Mouse (Mus musculus) neural tube, embryonic 14.5 days (tissue): Measurements from ENCODE around the gene Zfp385c. TPM values are rescaled to one million over a fixed set of nuclear protein-coding genes. Genes with fewer than 3 reads are reported as not detected.

ENCODE experiments used
- ATAC-seq: fragments of 200-750 bp; cut with Nextera tagmentation; 2 replicates; pipeline ENCODE4 v1.8.0; 2017; ENCODE audit warnings: low read depth, mild to moderate bottlenecking, moderate TSS enrichment, moderate library complexity
- H3K27ac ChIP-seq: fragments of 300-500 bp; sonication (generic); 2 replicates; pipeline ENCODE4 v1.5.1; 2014; ENCODE audit warnings: low read depth, mild to moderate bottlenecking, control low read depth, low read length, moderate library complexity, mixed read lengths
- H3K27me3 ChIP-seq: fragments of 300-500 bp; sonication (generic); 2 replicates; pipeline ENCODE4 v1.6.1; 2014; ENCODE audit warnings: low read length; ENCODE audit not compliant: control insufficient read depth, insufficient read depth
- H3K36me3 ChIP-seq: fragments of 300-500 bp; sonication (generic); 2 replicates; pipeline ENCODE4 v1.6.1; 2014; ENCODE audit warnings: low read length, mixed read lengths; ENCODE audit not compliant: control insufficient read depth, insufficient read depth
- H3K4me1 ChIP-seq: fragments of 300-500 bp; sonication (generic); 2 replicates; pipeline ENCODE4 v1.6.1; 2014; ENCODE audit warnings: low read length; ENCODE audit not compliant: control insufficient read depth, insufficient read depth
- H3K4me2 ChIP-seq: fragments of 300-500 bp; sonication (generic); 2 replicates; pipeline ENCODE4 v1.6.1; 2014; ENCODE audit warnings: mild to moderate bottlenecking, low read depth, low read length, control low read depth
- H3K4me3 ChIP-seq: fragments of 300-500 bp; sonication (generic); 2 replicates; pipeline ENCODE4 v1.5.1; 2014; ENCODE audit warnings: low read depth, low read length, control low read depth, mixed read lengths
- H3K9ac ChIP-seq: fragments of 300-500 bp; sonication (generic); replicated peaks from 2 replicates; pipeline ENCODE4 v1.6.1; 2014; ENCODE audit warnings: low read depth, mild to moderate bottlenecking, control low read depth, low read length, mixed read lengths
- H3K9me3 ChIP-seq: fragments of 300-500 bp; sonication (generic); 2 replicates; pipeline ENCODE4 v1.6.1; 2016; ENCODE audit warnings: low read length; ENCODE audit not compliant: control insufficient read depth
- WGBS: fragments of 180-500 bp; shearing (Covaris S2); extraction: QIAGEN DNeasy Blood & Tissue Kit; methylation state at CpG from one replicate; pipeline ENCODE4 v1.1.7; 2014; 5-methylcytosine and 5-hydroxymethylcytosine counted together
- polyA plus RNA-seq: library from polyadenylated mRNA; unstranded; fragments of >200 nt; fragmentation: Nextera tagmentation; extraction: Ambion mirVana; gene quantifications from 2 replicates; pipeline ENCODE4 v1.2.1, GENCODE M21; 2014

Zfp385c gene
- polyA plus RNA-seq: 0.50 and 0.61 TPM in 2 replicates

DNA sequence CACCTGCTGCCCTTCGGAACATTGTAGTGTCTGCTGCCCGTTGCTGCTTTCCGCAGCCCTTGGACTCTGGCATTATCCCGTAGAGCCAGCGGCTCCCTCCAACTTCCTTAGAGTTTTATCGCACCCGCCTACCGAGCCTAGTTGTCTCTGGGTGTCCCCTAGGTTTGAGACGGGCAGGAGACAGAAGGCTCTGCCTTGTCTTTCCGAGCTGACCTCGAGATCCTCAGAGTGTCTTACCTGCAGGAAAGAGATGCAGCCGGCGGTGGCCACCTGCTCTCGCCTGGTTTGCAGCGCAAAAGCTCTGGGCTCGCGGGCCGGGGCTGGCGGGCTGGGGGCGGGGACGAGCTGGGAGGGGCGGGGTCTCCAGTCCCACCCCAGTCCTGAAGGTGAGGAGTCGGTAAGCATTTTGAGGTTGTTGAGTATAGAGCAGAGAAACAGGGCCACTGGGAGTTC is at the start of gene Zfp385c:
Gene Zfp385c, minus strand, starts transcription at position 292 of the 453 bp plus-strand sequence.
- H3K9ac ChIP-seq: no peak within 1 kb of the TSS
- no peaks in the 10 kb centered on the region for H3K36me3 ChIP-seq
- H3K4me3 ChIP-seq: peak within 1 kb of the TSS; percentile 11; the same call in 1 of the 2 replicates
- H3K27ac ChIP-seq: no peak within 1 kb of the TSS
- ATAC-seq: no peak
- no peaks in the 10 kb centered on the region for H3K9me3 ChIP-seq
- no peaks in the 10 kb centered on the region for H3K4me1 ChIP-seq
- WGBS: 1% methylated on average over 23 of the region's 23 CpGs
- no peaks in the 10 kb centered on the region for H3K27me3 ChIP-seq
- H3K4me2 ChIP-seq: peak within 1 kb of the TSS; percentile 38

DNA sequence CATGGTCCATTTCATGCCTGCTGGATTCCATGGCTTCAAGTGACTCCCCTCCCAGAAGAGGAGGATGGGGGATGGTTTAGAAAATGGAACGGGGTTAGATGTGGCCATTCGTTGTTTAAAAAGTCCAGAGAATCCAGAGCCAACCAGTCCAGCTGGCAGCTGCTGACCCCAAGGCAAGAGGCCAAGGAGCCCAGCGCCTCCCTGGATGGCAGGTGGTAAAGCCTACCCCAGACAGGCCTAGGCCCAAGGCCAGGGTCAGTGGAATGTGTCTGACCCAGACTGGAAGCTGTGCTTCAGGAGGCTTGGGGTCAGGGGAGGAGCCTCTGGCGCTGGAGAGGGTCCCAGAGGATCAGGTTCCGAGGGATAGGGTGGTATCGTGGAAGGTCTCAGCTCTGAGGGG is 49.1 kb upstream of the Zfp385c start:
- 70% methylated on average over 6 of the region's 6 CpGs for WGBS
- Histone ChIP-seq H3K4me2 (no peak overlapping the region), H3K9me3 (no peaks in the 10 kb centered on the region), H3K36me3 (0 out of 2 replicates have a peak, but pooled peaks cover 9% of the 10 kb centered on the region), H3K4me3 (no peak overlapping the region), H3K4me1 (peaks cover 11% of the 10 kb centered on the region), H3K27me3 (no peaks in the 10 kb centered on the region), H3K27ac (no peak overlapping the region), H3K9ac (no peak overlapping the region)
- no peak for ATAC-seq

DNA sequence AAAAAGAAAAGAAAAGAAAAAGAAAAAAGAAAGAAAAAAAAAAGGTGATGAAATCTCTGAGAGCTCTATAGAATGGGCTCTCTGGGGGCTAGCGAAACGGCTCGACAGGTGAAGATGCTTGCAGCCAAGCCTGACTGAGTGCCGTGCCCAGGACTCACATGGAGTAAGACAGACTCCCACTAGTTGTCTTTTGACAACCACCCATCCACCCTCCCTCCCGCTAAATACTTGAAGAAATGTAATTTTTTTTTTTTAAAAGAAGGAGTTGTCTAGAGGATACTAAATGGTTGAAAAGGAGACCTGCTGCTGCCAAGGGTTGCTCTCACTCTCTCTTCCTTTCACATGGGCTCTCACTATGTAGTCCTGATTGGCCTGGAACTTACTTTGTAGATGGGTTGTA is 46.5 kb upstream of the Zfp385c start:
- Histone ChIP-seq H3K9ac (peak overlapping the region; percentile 43), H3K36me3 (0 out of 2 replicates have a peak, but pooled peaks cover 9% of the 10 kb centered on the region), H3K4me3 (peak overlapping the region; percentile 66), H3K27ac (peak overlapping the region; percentile 75), H3K9me3 (no peaks in the 10 kb centered on the region), H3K4me1 (peaks cover 17% of the 10 kb centered on the region), H3K27me3 (no peaks in the 10 kb centered on the region), H3K4me2 (peak overlapping the region; percentile 59)
- 19% methylated on average over 5 of the region's 5 CpGs for WGBS
- ATAC-seq: peak; percentile 23; the same call in 1 of the 2 replicates

DNA sequence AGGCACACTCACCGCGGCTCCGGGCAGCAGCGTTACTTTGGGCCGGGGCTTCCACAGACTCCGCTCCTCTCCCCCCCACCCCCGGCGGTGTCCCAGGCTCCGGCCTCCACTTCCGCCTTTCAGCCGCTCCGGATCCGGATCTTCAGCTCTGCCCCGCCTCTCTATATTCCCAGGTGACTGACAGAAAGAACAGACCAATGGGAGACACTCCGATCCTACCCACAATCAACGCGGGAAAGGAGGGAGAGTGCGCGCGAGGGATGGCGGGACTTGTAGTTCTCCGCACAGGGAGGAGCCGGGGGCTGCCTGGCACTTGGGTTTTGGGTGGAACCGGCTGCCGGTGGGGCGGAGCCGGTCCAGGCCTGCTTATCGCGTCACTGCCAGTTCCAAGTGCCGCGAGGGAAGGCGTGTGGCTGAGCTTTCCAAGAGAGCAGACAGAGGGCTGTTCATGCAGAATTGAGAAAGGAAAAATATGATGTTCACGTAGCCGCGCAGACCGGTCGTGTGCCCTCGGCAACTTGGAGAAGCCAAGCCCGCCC is 45.9 kb upstream of the Zfp385c start, which contains the start of gene Rab5c:
Gene Rab5c, minus strand, starts transcription at position 150 of the 539 bp plus-strand sequence.
- peak; percentile 98 for ATAC-seq

DNA sequence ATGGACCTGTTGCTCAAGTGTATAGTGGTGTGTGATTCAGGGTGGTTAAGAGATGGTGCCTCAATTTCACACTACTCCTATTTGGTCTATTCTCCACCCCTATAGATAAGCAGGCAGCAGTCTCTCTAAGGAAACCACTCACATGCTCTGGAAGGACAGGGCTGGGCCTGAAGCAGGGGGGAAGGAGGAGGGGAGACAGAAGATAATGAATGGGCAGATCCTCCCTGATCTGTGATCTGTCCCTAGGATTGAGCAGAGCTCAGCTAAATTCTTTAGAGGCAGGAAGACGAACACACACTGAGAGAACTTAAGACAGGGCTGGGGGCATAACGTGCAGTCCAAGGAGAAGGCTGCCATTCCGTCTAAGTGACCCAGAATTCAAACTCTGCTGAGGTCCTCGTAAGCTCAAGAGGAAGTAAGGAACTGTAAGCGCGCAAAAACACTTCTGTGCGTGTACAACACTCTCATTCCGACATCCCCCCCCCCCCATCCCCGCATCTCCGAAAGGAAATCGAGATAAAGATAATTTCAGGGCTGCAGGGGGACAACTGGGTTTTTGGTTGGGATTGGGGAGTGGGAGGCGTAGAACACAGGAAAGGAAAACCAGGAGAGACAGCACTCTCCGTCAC is 45.0 kb upstream of the Zfp385c start:
- Histone ChIP-seq H3K4me2 (peak overlapping the region; percentile 78), H3K9me3 (no peaks in the 10 kb centered on the region), H3K4me3 (peak overlapping the region; percentile 66), H3K9ac (peak overlapping the region; percentile 84), H3K27ac (peak overlapping the region; percentile 7; the same call in 1 of the 2 replicates), H3K27me3 (no peaks in the 10 kb centered on the region), H3K4me1 (peaks cover 17% of the 10 kb centered on the region), H3K36me3 (0 out of 2 replicates have a peak, but pooled peaks cover 9% of the 10 kb centered on the region)
- WGBS: 2% methylated on average over 13 of the region's 13 CpGs
- no peak for ATAC-seq

More for the DNA sequence above, 45.9 kb upstream of the Zfp385c start, which contains the start of gene Rab5c:
- H3K9ac ChIP-seq: peak within 1 kb of the TSS; percentile 84
- H3K36me3 ChIP-seq: 0 out of 2 replicates have a peak, but pooled peaks cover 9% of the 10 kb centered on the region
- H3K27ac ChIP-seq: peak within 1 kb of the TSS; percentile 75
- H3K27me3 ChIP-seq: no peaks in the 10 kb centered on the region
- peaks cover 17% of the 10 kb centered on the region for H3K4me1 ChIP-seq
- H3K4me3 ChIP-seq: peak within 1 kb of the TSS; percentile 66
- no peaks in the 10 kb centered on the region for H3K9me3 ChIP-seq
- H3K4me2 ChIP-seq: peak within 1 kb of the TSS; percentile 78
- under 1% methylated on average over 39 of the region's 39 CpGs for WGBS

DNA sequence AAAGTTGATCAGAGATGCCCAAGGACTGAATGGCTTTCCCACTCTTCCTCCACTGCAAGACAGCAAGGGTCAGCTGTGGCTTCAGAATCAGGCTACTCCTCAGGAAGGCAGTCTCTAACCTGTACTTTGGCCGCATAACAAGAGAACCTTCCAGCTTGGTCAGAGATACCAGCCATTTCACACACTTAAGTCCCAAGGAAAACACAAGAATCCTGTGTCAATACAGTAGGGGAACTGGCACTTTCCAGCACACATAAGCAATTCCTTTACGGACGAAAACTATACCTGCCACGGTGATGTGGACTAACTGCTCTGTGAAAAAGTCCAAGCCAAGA is 44.5 kb upstream of the Zfp385c start:
- no peaks in the 10 kb centered on the region for H3K9me3 ChIP-seq
- H3K27ac ChIP-seq: no peak overlapping the region
- H3K36me3 ChIP-seq: 0 out of 2 replicates have a peak, but pooled peaks cover 8% of the 10 kb centered on the region
- H3K9ac ChIP-seq: no peak overlapping the region
- peaks cover 17% of the 10 kb centered on the region for H3K4me1 ChIP-seq
- WGBS: 94% methylated on average over 4 of the region's 4 CpGs
- H3K27me3 ChIP-seq: no peaks in the 10 kb centered on the region
- peak overlapping the region; percentile 78 for H3K4me2 ChIP-seq
- peak overlapping the region; percentile 66 for H3K4me3 ChIP-seq
- ATAC-seq: no peak

DNA sequence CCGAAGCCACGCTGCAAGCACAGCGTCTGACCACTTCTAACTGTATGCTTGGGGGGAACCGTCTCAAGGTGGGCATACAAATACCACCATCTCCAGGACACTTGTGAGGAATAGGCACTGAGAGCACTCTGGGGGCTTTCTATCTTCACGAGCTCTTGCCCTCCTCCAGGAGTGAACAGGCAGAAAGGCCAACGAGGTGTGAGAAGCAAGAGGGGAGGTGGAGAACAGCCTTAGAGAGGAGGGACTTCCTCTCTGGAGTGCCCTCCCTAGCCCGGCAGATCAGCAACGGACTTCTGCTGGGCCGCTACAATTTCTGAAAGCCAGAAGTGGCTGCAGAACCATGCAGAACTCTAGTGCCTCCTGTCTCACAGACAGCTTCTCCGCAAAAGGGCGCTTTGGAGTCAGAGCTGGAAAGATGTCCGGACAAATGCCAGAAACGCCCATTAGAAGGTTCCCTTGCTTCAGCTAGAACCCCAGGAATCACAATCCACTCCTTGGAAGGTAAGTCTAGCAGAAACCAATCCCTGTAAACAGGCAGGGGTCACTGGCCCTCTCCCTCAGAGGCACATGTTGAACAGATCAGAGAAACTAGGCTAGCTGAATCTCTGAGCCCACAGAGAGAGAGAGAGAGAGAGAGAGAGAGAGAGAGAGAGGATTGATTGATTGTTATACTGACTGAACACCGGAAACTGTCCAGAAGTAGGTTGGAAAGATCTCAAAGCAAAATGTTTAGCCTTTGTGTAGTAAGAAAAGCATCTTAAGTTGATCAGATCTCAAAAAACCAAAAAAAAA is 43.9 kb upstream of the Zfp385c start:
- H3K4me2 ChIP-seq: peak overlapping the region; percentile 78; the same call in 1 of the 2 replicates
- 80% methylated on average over 14 of the region's 14 CpGs for WGBS
- no peak overlapping the region for H3K9ac ChIP-seq
- H3K4me3 ChIP-seq: no peak overlapping the region; the same call in 1 of the 2 replicates
- ATAC-seq: no peak
- H3K36me3 ChIP-seq: 0 out of 2 replicates have a peak, but pooled peaks cover 3% of the 10 kb centered on the region
- H3K4me1 ChIP-seq: peaks cover 17% of the 10 kb centered on the region
- no peaks in the 10 kb centered on the region for H3K9me3 ChIP-seq
- no peak overlapping the region for H3K27ac ChIP-seq
- H3K27me3 ChIP-seq: no peaks in the 10 kb centered on the region

DNA sequence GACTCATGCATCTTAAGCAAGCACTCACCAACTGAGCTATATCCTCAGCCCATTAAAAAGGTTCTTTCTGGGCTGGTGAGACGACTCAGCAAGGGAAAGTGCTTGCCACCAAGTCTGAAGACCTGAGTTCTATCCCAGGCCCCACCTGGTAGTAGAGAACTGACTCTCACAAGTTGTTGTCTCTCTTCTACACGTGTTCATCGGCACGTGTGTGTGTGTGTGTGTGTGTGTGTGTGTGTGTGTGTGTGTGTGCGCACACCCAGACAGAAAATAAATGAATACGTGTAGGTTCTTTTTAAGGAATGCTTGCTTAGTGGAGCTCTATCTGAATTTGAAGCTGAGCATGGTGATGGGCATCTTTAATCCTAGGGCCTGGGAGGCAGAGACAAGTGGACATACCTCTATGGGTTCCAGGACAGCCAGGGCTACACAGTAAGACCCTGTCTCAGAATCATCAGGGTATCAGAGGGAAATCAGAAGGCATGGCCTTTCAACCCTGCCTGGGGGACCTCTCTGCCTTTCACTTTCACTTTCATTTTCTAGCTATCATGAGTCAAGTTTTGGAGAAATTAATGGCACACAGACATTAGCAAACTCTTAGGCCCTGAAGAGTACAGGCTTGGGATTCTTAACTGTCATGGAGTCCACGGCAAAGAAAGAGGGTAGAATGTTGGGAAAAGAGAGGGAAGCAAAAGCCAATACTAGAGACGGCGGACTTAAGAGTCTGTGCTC is 43.0 kb upstream of the Zfp385c start:
- WGBS: 95% methylated on average over 9 of the region's 9 CpGs
- ATAC-seq: no peak
- Histone ChIP-seq H3K4me1 (peaks cover 17% of the 10 kb centered on the region), H3K4me2 (peak overlapping the region; percentile 1; the same call in 1 of the 2 replicates), H3K27me3 (no peaks in the 10 kb centered on the region), H3K27ac (no peak overlapping the region), H3K36me3 (no peaks in the 10 kb centered on the region), H3K4me3 (no peak overlapping the region), H3K9ac (no peak overlapping the region), H3K9me3 (no peaks in the 10 kb centered on the region)
